Mouse (Mus musculus) embryo, embryonic 9.5 days (tissue): Measurements from ENCODE around the gene Man2a1.

Source experiments
- DNase-seq: peaks from one replicate; pipeline ENCODE4 v3.0.0-alpha.2; 2017; ENCODE audit errors: extremely low spot score

Man2a1 gene

DNA sequence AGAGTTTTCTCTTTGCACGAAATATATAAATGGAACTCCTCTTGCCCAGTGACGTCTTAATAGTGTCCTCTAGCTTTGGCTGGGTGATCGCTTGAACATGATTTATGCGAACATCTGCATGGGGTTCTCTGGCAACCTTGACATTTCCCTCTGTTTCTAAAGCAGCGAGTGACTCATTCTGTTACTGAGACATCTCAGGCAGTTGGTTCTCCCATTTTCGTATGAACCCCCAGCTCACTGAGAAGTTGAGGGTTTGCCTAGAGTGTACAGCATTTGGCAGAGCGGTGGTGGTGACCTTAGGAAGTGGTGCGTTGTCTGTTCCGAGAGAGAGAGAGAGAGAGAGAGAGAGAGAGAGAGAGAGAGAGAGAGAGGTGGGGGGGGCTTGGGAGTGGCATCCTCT lies 2.6 kb downstream of the Man2a1 start:
- no peak for DNase-seq

- no peak for DNase-seq
These were observed 3.0 kb downstream of the Man2a1 start for GRCm38 (mm10) chr17:64603534-64603933.

GRCm38 (mm10) chr17:64604163-64604562 lies 3.6 kb downstream of the Man2a1 start:
- no peak for DNase-seq

DNA sequence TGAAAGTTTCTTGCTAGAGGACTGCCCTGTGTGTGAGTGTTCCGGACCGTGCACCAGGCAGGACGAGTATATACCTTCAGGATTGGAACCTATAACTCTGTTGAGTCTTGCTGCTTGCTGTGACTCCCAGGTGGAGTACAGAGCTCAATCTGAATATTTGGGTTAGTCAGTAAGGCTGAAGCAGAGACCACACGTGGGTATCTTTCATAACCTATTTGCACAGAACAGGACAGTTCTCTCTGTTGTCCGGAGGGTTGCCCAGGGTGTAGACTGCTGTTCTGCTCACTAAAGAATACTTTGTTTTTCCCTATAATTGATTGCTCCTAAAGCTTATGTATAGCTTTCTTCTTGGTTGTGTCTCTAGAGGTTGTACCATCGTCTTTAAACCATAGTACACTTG lies 7.7 kb downstream of the Man2a1 start:
- DNase-seq = no peak

GRCm38 (mm10) chr17:64608923-64609598 lies 8.5 kb downstream of the Man2a1 start:
- no peak for DNase-seq

DNA sequence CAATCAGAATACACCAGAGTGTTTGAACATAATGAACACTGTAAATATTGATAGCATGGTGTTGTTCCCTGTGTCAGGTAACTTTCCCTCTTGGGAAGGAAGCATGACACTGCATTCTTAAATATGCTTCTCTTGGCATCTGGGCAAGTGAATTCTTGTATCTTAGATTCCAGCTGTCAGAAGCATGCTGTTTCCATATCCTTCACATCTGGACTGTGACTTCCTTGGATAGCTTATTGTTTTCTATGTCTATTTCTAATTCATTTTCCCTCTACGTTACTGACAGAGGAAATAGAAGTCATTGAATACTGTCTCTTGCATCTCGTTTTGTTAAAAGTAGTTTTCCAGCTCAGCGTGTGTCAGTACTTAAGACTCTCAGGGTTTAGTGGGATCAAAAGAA lies 9.2 kb downstream of the Man2a1 start:
- DNase-seq = no peak

DNA sequence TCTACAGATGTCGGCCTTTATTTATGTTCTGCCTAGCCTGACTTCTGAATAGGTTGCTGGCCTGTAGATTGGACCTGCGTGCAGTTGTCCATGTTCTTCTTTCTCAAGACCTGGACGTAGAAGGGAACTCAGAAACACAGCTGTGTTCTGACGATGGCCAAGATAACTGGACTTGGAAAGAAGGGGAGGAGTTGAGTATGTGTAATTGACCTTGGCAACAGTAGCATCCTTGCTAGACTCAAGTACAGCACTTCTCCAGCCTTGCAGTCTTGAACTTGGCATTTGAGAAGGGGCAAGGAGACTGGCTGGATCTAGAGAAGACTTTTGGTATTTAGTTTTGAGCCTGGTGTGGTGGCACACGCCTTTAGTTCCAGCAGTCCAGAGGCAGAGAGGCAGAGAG lies 10.9 kb downstream of the Man2a1 start:
- DNase-seq = no peak

DNA sequence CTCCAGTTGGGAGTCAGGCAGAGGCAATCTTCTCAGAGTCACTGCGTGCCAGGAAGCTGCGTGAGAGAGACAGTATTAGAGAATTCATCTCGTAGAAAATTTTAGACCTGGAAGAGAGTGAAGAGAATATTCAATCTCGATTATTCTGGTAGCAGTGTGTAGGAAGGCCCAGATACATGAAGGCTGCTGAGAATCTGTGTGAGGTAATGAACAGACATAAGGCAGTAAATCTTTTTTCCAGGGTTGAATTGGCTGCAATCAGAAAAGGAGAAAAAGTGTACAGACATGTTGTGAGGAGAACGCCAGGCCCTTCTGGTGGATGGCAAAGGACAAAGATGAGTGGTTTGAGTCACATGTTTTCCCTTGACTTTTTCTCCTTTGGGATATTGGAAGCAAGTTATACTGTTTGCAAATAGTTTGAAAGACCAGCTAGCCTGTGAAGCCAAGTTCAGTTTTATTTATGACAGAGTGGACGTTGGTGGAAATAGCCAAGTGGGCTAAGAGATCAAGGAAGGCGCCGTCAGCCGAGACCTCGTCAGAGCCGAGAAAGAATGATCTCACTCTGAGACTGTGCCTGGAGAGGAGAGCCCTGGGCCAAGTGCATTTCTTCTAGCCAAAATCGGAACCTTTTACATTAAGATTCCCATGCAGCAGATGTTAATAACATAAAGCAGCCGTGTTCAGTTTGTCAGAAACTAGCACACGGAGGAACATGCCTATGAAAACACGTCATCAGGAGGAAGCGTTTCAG lies 11.8 kb downstream of the Man2a1 start:
- DNase-seq = no peak

GRCm38 (mm10) chr17:64612930-64613329 lies 12.4 kb downstream of the Man2a1 start:
- no peak for DNase-seq

DNA sequence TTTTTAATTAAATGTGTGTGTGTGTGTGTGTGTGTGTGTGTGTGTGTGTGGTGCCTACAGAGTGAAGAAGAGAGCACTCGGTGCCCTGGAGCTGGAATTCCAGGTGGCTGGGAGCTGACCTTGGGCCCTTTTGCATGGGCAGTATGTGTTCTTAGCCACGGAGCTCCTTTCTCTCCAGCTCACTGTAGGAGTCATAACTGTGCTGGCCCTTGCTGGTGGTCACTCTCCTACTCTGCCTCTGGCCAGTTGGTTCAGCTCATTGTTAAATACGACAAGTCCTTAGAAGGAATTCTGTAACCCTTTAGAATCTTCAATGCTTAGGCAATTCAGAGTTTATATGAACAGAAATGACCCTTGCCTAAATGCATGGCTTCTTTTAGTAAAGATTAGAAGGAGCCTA lies 12.8 kb downstream of the Man2a1 start:
- DNase-seq = no peak

DNA sequence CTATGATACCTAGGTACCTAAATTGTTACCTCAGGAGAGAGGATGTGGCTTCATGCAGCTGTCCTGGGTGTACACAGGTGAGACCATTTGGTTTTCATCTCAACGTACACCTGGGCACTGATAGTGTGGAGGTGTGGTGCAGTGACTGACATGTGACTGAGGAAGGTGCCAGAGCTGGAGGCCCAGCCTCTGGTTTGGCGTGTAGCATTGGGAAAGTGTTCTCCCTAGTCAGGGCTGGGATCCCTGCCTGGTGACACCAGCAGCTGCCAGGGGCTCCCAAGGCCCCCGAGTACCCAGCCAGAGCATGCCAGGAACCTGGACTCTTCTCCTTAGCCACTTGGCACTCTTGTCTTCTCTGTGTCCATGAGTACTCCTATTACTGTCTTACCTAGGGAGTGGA lies 14.3 kb downstream of the Man2a1 start:
- DNase-seq = no peak

DNA sequence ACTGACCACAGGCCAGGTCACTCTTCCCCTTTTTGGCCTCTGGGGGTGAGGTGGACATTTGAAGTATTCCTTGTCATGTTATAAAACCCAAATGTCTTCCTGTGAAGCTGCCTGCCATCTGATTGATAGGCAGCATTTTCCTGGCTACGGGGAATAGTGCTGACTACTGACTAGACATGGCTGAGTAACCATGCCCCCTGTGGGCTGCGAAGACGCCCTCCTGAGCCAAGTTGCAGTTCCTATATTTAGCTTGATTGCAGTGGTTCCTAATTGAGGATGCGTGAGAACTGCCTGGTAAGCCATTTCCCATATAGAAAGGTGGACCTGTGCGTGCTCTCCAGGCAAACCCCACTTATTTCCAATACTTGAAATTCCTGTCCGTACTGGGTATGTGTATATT lies 14.9 kb downstream of the Man2a1 start:
- no peak for DNase-seq

- no peak for DNase-seq
These were observed 15.7 kb downstream of the Man2a1 start for GRCm38 (mm10) chr17:64616259-64616658.

DNA sequence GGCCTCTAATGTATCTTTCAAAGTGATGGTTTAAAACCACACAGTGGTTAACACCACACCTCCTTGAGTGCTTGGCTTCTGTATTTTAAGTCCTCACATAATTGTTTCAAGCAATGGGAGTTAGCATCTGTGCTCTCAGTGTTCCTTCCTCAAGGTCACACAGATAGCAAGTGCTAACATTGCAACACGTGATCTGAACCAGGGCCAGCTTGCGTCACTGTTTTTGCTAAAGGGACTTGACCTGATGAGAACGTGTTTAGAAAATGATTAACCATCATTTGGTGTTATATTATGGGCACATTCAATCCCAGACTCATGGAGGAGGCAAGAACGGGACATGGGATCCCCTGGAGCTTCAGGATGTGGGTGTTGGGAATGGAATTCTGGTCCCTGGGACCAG lies 17.3 kb downstream of the Man2a1 start:
- DNase-seq = no peak

GRCm38 (mm10) chr17:64618996-64619395 lies 18.5 kb downstream of the Man2a1 start:
- DNase-seq = no peak

DNA sequence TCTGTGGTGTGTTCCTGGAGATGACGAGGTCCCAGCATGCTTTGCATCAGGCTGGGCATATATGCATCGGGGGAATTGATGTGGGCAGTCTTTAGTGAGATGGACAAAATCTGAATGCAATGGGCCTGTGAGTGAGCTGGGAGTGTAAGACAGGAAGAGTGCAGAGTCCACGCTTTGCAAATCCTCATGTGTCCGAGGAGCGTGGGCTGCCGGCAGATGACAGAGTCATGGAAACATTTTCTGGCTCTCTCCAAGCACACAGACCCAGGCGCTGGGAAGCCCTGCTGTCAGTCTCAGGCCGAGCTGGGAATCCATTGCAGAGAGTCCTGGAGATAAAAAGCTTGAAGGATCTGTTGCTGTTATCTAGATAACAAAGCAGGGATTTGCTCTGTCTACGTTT lies 19.6 kb downstream of the Man2a1 start:
- no peak for DNase-seq

- DNase-seq = no peak
These were observed 20.1 kb downstream of the Man2a1 start for GRCm38 (mm10) chr17:64620627-64621026.

GRCm38 (mm10) chr17:64621226-64621625 lies 20.7 kb downstream of the Man2a1 start:
- no peak for DNase-seq

DNA sequence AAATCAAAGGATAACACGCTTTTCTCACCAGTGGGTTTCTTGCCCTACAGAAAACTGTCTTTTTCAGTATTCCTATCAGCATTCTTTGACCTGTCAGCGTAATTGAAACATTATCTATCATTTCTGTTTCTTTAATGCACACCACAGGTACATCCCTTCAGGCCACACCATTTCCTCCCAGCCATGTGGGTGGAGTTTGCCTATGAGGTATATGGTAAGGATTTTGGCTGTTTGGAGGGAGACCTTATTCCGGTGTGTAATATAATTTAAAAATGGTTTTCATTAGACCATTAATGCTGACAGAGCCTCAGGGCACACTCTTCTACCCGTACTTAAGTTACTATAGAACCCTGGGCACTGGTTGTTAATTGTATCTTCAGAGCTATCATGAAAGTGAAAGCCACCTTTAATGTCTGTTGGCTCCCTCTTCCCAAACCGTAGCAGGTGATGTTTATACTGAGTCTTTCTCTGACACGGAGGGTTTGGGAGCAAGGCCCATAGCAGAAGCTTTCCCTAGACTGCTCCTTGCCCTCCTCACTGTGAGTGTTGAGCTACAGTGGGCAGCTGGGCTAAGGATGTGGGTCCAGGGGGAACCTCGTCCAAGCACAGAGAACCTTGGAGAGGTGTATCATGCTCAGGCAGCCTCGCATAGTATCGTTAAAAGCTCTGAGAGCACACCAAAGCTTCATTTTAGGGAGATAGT lies 21.3 kb downstream of the Man2a1 start:
- DNase-seq = no peak

- DNase-seq = no peak
These were observed 21.9 kb downstream of the Man2a1 start for GRCm38 (mm10) chr17:64622352-64622886.

- no peak for DNase-seq
These were observed 23.9 kb downstream of the Man2a1 start for GRCm38 (mm10) chr17:64624439-64624838.

- no peak for DNase-seq
These were observed 28.3 kb downstream of the Man2a1 start for GRCm38 (mm10) chr17:64628796-64629195.

GRCm38 (mm10) chr17:64629486-64629885 lies 28.9 kb downstream of the Man2a1 start:
- DNase-seq = no peak
